In the genomic region with DNA sequence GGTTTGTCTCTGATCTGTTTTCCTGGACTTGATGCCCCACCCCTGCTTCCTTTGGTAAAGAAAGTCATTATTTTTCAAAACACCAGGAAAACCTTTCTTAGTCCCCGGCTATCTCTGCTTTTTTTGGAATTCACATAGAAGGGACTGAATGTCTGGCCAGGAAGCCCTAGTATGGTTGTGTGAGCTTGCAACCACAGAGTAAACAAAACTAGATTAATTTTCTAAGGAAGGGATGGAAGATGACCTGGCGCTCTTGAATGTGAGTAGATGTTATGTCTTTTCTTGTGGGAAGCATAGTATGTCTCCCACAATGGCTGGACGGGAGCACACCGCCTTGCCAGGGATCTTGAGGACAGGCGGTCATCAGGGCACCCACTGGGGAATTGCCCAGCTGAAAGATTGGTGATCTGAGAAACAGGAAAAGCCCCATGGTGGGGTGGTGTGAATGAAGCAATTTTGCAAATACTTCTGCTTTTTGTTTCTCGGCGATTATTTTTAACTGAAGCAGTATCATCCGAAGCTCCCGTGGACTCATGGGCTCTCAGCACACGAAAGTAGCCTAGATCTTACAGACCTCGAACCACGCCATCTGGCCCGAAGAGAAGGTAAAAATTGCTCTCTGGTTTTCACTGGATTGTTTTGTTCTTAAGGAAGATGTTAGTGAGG, we compare ENCODE assay signal across 1 mouse cellular context.
TF ChIP-seq lines count a peak whose summit lies in the region.

No protein-coding gene starts in this region.

TF ChIP-seq in CH12.LX, 34 proteins besides CTCF, POLR2A, EP300 and RAD21 (continued from another document):
- TF ChIP-seq NRF1 (IDR thresholded peaks at IDR 0.05; ENCODE audit: low read depth, low read length): no peak
- TF ChIP-seq ZMIZ1 (IDR thresholded peaks at IDR 0.05; ENCODE audit: low read depth, low read length): peak; percentile 72
- TF ChIP-seq KAT2A (IDR thresholded peaks at IDR 0.05; ENCODE audit: insufficient replicate concordance, low read length): 0 out of 2 replicates have a peak, but pooled peaks have one; percentile 26
- TF ChIP-seq GABPA (IDR thresholded peaks at IDR 0.05; ENCODE audit: insufficient replicate concordance, low read depth, low read length): no peak
- TF ChIP-seq SIN3A (IDR thresholded peaks at IDR 0.05; ENCODE audit: low read length): peak; percentile 75; the same call in 1 of the 2 replicates
- TF ChIP-seq MAFK (IDR thresholded peaks at IDR 0.05; ENCODE audit: insufficient replicate concordance, low read length): 0 out of 2 replicates have a peak, but pooled peaks have one; percentile 38
- peak; percentile 59; the same call in 1 of the 2 replicates for TF ChIP-seq CHD2 (IDR thresholded peaks at IDR 0.05; ENCODE audit: low read length)
- TF ChIP-seq JUND (conservative IDR thresholded peaks at IDR 0.05; ENCODE audit: low read depth, low read length): no peak
- TF ChIP-seq ZNF384 (IDR thresholded peaks at IDR 0.05; ENCODE audit: low read depth, low read length): 0 out of 2 replicates have a peak, but pooled peaks have one; percentile 4
- peak; percentile 49 for TF ChIP-seq TCF12 (IDR thresholded peaks at IDR 0.05; ENCODE audit: low read depth, low read length)
- TF ChIP-seq SMC3 (IDR thresholded peaks at IDR 0.05; ENCODE audit: low read depth, low read length): no peak
- TF ChIP-seq JUN (IDR thresholded peaks at IDR 0.05; ENCODE audit: insufficient read depth, low read depth, low read length): no peak
- peak; percentile 72 for TF ChIP-seq RCOR1 (conservative IDR thresholded peaks at IDR 0.05; ENCODE audit: low read depth, low read length)
- no peak for TF ChIP-seq E2F4 (IDR thresholded peaks at IDR 0.05; ENCODE audit: insufficient replicate concordance, low read depth, low read length)
- peak; percentile 14 for TF ChIP-seq NELFE (IDR thresholded peaks at IDR 0.05; ENCODE audit: low read depth, low read length)
- peak; percentile 88 for TF ChIP-seq MEF2A (IDR thresholded peaks at IDR 0.05; ENCODE audit: borderline replicate concordance, low read depth, low read length)
- TF ChIP-seq ZC3H11A (IDR thresholded peaks at IDR 0.05; ENCODE audit: low read depth, low read length): no peak
- TF ChIP-seq IRF4 (IDR thresholded peaks at IDR 0.05; ENCODE audit: low read depth, low read length): peak; percentile 89
- peak; percentile 64 for TF ChIP-seq ELF1 (IDR thresholded peaks at IDR 0.05; ENCODE audit: low read depth, low read length)
- peak; percentile 95 for TF ChIP-seq ETS1 (conservative IDR thresholded peaks at IDR 0.05; ENCODE audit: low read depth, low read length)
- TF ChIP-seq MXI1 (IDR thresholded peaks at IDR 0.05; ENCODE audit: low read depth, low read length): peak; percentile 56; the same call in 1 of the 2 replicates
- TF ChIP-seq MAZ (IDR thresholded peaks at IDR 0.05; ENCODE audit: low read depth, low read length): peak; percentile 66; the same call in 1 of the 2 replicates
- TF ChIP-seq USF1 (IDR thresholded peaks at IDR 0.05; ENCODE audit: low read depth, low read length): no peak
- no peak for TF ChIP-seq USF2 (conservative IDR thresholded peaks at IDR 0.05; ENCODE audit: low read depth, low read length)
- TF ChIP-seq BHLHE40 (IDR thresholded peaks at IDR 0.05; ENCODE audit: low read depth, low read length): peak; percentile 80
- TF ChIP-seq UBTF (IDR thresholded peaks at IDR 0.05; ENCODE audit: low read depth, low read length): peak; percentile 55; the same call in 1 of the 2 replicates
- no peak for TF ChIP-seq PAX5 (IDR thresholded peaks at IDR 0.05; ENCODE audit: low read length)
- TF ChIP-seq MYC (IDR thresholded peaks at IDR 0.05; ENCODE audit: low read depth, low read length): peak; percentile 83; the same call in 1 of the 2 replicates
- TF ChIP-seq POLR2AphosphoS2 (IDR thresholded peaks at IDR 0.05; ENCODE audit: low read depth, low read length): no peak
- TF ChIP-seq MAX (IDR thresholded peaks at IDR 0.05; ENCODE audit: low read length): no peak
- peak; percentile 96 for TF ChIP-seq CHD1 (IDR thresholded peaks at IDR 0.05; ENCODE audit: low read depth, low read length)
- TF ChIP-seq TBP (conservative IDR thresholded peaks at IDR 0.05; ENCODE audit: low read depth, low read length): peak; percentile 84; the same call in 1 of the 2 replicates
